In the genomic region with DNA sequence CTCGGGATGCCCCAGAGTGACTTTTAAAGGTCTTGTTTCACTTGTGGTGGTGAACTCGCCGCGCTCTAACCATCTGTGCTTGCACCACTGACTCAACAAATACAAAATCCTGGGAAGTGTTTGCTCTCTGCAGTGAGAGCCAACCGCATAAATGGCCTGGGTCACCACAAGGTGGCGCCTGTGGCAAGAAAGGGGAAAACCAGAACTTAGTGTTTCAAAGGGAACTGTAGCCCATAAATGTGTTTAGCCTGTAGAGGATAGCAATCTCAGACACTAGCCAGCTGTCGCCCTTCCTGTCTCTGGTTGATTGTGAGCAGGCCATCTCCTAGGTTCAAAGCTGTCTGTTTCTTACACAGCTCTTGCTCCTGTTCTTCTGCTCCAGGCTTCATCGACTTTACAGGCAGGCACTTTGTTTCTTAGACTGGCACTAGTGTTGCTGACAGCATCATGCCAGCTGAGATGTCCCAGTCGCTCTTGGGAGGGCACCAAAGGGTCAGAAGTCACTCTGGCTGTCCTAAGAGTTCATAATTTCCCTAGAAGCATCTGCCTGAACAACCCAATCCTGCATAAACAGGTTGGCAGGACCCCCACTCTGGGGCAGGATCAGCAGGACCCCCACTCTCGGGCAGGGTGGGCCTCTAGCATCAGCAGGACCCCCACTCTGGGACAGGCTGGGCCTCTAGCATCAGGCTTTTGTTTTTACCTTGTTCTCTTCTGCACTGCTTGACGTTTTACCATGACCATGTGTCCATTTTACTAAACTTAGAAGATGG, we compare ENCODE assay signal across 9 mouse cellular contexts. TPM values are rescaled to one million over a fixed set of nuclear protein-coding genes. Genes with fewer than 3 reads are reported as not detected.
DNase-seq lines count a peak whose midpoint lies in the region; ATAC-seq and TF ChIP-seq lines count a peak whose summit lies in the region.
"Had no signal": no experiment of that assay in that cellular context is flagged by ENCODE, and none has a peak within 500 bp of the region (broad histone marks: within the 10 kb centered on the region; RNA-seq: fewer than 3 reads in every experiment).

No protein-coding gene starts in this region.

- H3K9me3 ChIP-seq in MEL (replicated peaks; ENCODE audit: insufficient read depth, low read length), result no peaks in the 10 kb centered on the region
- no peaks in the 10 kb centered on the region for H3K9me3 ChIP-seq in hindbrain, embryonic 13.5 days
- H3K9me3 ChIP-seq: heart, embryonic 15.5 days had no signal

- TF ChIP-seq POLR2A in MEL (IDR thresholded peaks at IDR 0.05; ENCODE audit: control insufficient read depth in 1 of 2, insufficient read depth in 1 of 2, low read depth in 1 of 2, low read length in 2 of 2, poor library complexity in 1 of 2), result no peak

- peak; percentile 91 to 98 (median 95) for TF ChIP-seq CTCF in MEL (IDR thresholded peaks at IDR 0.05 in 2 of 3, conservative IDR thresholded peaks at IDR 0.05 in 1 of 3; ENCODE audit: control insufficient read depth in 1 of 3, insufficient read depth in 1 of 3, low read depth in 2 of 3, low read length in 3 of 3, poor library complexity in 1 of 3, severe bottlenecking in 1 of 3)

- peak; percentile 62; the same call in 1 of the 2 replicates for ATAC-seq in hindbrain, embryonic 13.5 days (ENCODE audit: low FRiP score)

- 53% methylated on average over 11 of the region's 11 CpGs for WGBS in hindbrain, embryonic 13.5 days

- peak; percentile 85 for DNase-seq in MEL (ENCODE audit: low read depth, low spot score)
- DNase-seq in cerebellum, adult 9-10 months, result peak; percentile 69
- peak; percentile 56 to 79 for DNase-seq in frontal cortex, postnatal 14 days (ENCODE audit: low spot score in 2 of 2)
- peak; percentile 86 to 88 for DNase-seq in layer of hippocampus, postnatal 10 days (ENCODE audit: low spot score in 2 of 2)
- peak; percentile 89 for DNase-seq in lung, postnatal 14 days
- peak; percentile 83 for DNase-seq in retina, embryonic 14.5 days (ENCODE audit: low spot score)
- DNase-seq in thymus, postnatal 25 days, result peak; percentile 77

- TF ChIP-seq EP300 in MEL (IDR thresholded peaks at IDR 0.05; ENCODE audit: low read depth in 1 of 2, low read length in 2 of 2), result no peak

- no peaks in the 10 kb centered on the region for H3K27me3 ChIP-seq in MEL (ENCODE audit: control insufficient read depth in 1 of 2, insufficient read depth in 2 of 2, low read length in 2 of 2)
- H3K27me3 ChIP-seq in hindbrain, embryonic 13.5 days, result no peaks in the 10 kb centered on the region
- H3K27me3 ChIP-seq: heart, embryonic 15.5 days had no signal

- peak; percentile 85 for TF ChIP-seq RAD21 in MEL (IDR thresholded peaks at IDR 0.05; ENCODE audit: low read depth, low read length)

- no peaks in the 10 kb centered on the region for H3K4me1 ChIP-seq in MEL (ENCODE audit: control insufficient read depth in 1 of 2, insufficient read depth in 2 of 2, low read length in 2 of 2)
- 0 out of 2 replicates have a peak, but pooled peaks cover 3% of the 10 kb centered on the region for H3K4me1 ChIP-seq in hindbrain, embryonic 13.5 days (replicated peaks)

- no peak overlapping the region for H3K9ac ChIP-seq in MEL (ENCODE audit: control insufficient read depth, low read depth, low read length, poor library complexity, severe bottlenecking)
- no peak overlapping the region for H3K9ac ChIP-seq in hindbrain, embryonic 13.5 days
- H3K9ac ChIP-seq: heart, embryonic 15.5 days had no signal

- no peaks in the 10 kb centered on the region for H3K79me2 ChIP-seq in MEL (ENCODE audit: control insufficient read depth, insufficient read depth, low read length, poor library complexity)

- H3K4me2 ChIP-seq in hindbrain, embryonic 13.5 days, result no peak overlapping the region
- H3K4me2 ChIP-seq: heart, embryonic 15.5 days had no signal

- no peak overlapping the region for H3K4me3 ChIP-seq in MEL (ENCODE audit: control insufficient read depth in 1 of 2, insufficient read depth in 1 of 2, low read depth in 2 of 2, low read length in 2 of 2)
- H3K4me3 ChIP-seq in hindbrain, embryonic 13.5 days, result no peak overlapping the region
- H3K4me3 ChIP-seq: heart, embryonic 15.5 days had no signal

- H3K27ac ChIP-seq in MEL (ENCODE audit: control insufficient read depth, low read depth, low read length), result no peak overlapping the region
- no peak overlapping the region for H3K27ac ChIP-seq in hindbrain, embryonic 13.5 days
- H3K27ac ChIP-seq: heart, embryonic 15.5 days had no signal

- H3K36me3 ChIP-seq in MEL (ENCODE audit: control insufficient read depth in 1 of 2, insufficient read depth in 2 of 2, low read length in 2 of 2), result peaks cover 0 to 4% of the 10 kb centered on the region in 2 experiments; a peak in 2 of 4 replicates
- H3K36me3 ChIP-seq in hindbrain, embryonic 13.5 days, result peaks cover 72% of the 10 kb centered on the region

TF ChIP-seq in MEL, 35 proteins besides CTCF, POLR2A, EP300 and RAD21:
- TF ChIP-seq TAL1 (IDR thresholded peaks at IDR 0.05; ENCODE audit: low read length), result no peak
- TF ChIP-seq SIN3A (IDR thresholded peaks at IDR 0.05; ENCODE audit: low read length), result peak; percentile 40; the same call in 1 of the 2 replicates
- TF ChIP-seq MEF2A (IDR thresholded peaks at IDR 0.05; ENCODE audit: extremely low read depth, insufficient replicate concordance, low read depth, low read length, poor library complexity, severe bottlenecking), result no peak
- TF ChIP-seq MAX (IDR thresholded peaks at IDR 0.05; ENCODE audit: low read length), result no peak
- TF ChIP-seq ETS1 (IDR thresholded peaks at IDR 0.05; ENCODE audit: low read depth, low read length), result no peak
- TF ChIP-seq POLR2AphosphoS5 (IDR thresholded peaks at IDR 0.05; ENCODE audit: borderline replicate concordance, low read depth, low read length), result no peak
- TF ChIP-seq ZC3H11A (IDR thresholded peaks at IDR 0.05; ENCODE audit: low read depth, low read length), result peak; percentile 83
- TF ChIP-seq CHD2 (IDR thresholded peaks at IDR 0.05; ENCODE audit: low read length), result no peak
- TF ChIP-seq CHD1 (IDR thresholded peaks at IDR 0.05; ENCODE audit: low read depth, low read length), result no peak
- TF ChIP-seq ZMIZ1 (IDR thresholded peaks at IDR 0.05; ENCODE audit: low read depth, low read length), result no peak
- TF ChIP-seq ELF1 (IDR thresholded peaks at IDR 0.05; ENCODE audit: low read depth, low read length), result no peak
- no peak for TF ChIP-seq POLR2AphosphoS2 (IDR thresholded peaks at IDR 0.05; ENCODE audit: low read length)
- peak; percentile 99 for TF ChIP-seq SMC3 (IDR thresholded peaks at IDR 0.05; ENCODE audit: low read depth, low read length)
- TF ChIP-seq ZKSCAN1 (IDR thresholded peaks at IDR 0.05; ENCODE audit: low read depth, low read length), result no peak
- no peak for TF ChIP-seq ZNF384 (IDR thresholded peaks at IDR 0.05; ENCODE audit: low read depth, low read length)
- TF ChIP-seq MXI1 (IDR thresholded peaks at IDR 0.05; ENCODE audit: low read depth, low read length), result no peak
- TF ChIP-seq GATA1 (IDR thresholded peaks at IDR 0.05; ENCODE audit: low read depth, low read length), result no peak
- TF ChIP-seq UBTF (IDR thresholded peaks at IDR 0.05; ENCODE audit: borderline replicate concordance, insufficient read depth, low read depth, low read length), result no peak
- TF ChIP-seq RCOR1 (IDR thresholded peaks at IDR 0.05; ENCODE audit: low read depth, low read length), result no peak
- no peak for TF ChIP-seq TCF12 (IDR thresholded peaks at IDR 0.05; ENCODE audit: low read depth, low read length)
- no peak for TF ChIP-seq USF2 (IDR thresholded peaks at IDR 0.05; ENCODE audit: borderline replicate concordance in 1 of 2, insufficient read depth in 1 of 2, low read depth in 1 of 2, low read length in 2 of 2)
- no peak for TF ChIP-seq MAZ (IDR thresholded peaks at IDR 0.05; ENCODE audit: low read depth, low read length)
- TF ChIP-seq BHLHE40 (IDR thresholded peaks at IDR 0.05; ENCODE audit: borderline replicate concordance, low read depth, low read length), result no peak

RNA-seq across cellular contexts. Expression of a gene that starts 13.2 kb away (rescaled TPM):
- 57.5 and 60.4 TPM in 2 replicates for total RNA-seq in MEL (2012; rRNA removed)
- polyA plus RNA-seq in MEL (2012; ENCODE audit: insufficient read depth in 1 of 2, insufficient read length in 2 of 2, low read depth in 1 of 2, low replicate concordance in 2 of 2, missing spikeins in 1 of 2), result 100 to 1,000 TPM in 1 of 2 experiments, 10 to 100 TPM in 1; 52.2 to 152 TPM
- 63.1 and 68.4 TPM in 2 replicates for polyA plus RNA-seq in hindbrain, embryonic 13.5 days (2015; fragmentation: Nextera tagmentation; extraction: Ambion mirVana)
- total RNA-seq in layer of hippocampus, postnatal 10 days (2021), result 10 to 100 TPM; 25.9 to 32.5 TPM

RNA-seq across cellular contexts. Expression of a gene that starts 13.4 kb away (rescaled TPM):
- 0.13 and 0.23 TPM in 2 replicates for total RNA-seq in MEL (2012; rRNA removed)
- under 1 TPM in 1 of 2 experiments, not detected in 1; 0.13 TPM for polyA plus RNA-seq in MEL (2012; ENCODE audit: insufficient read depth in 1 of 2, insufficient read length in 2 of 2, low read depth in 1 of 2, low replicate concordance in 2 of 2, missing spikeins in 1 of 2)
- 0.31 and 0.58 TPM in 2 replicates for polyA plus RNA-seq in hindbrain, embryonic 13.5 days (2015; fragmentation: Nextera tagmentation; extraction: Ambion mirVana)
- total RNA-seq in layer of hippocampus, postnatal 10 days (2021), result under 1 TPM; 0.36 to 0.78 TPM

RNA-seq across cellular contexts. Expression of a gene that starts 42.4 kb away (rescaled TPM):
- total RNA-seq in MEL (2012; rRNA removed), result 1.5 and 1.9 TPM in 2 replicates
- polyA plus RNA-seq in MEL (2012; ENCODE audit: insufficient read depth in 1 of 2, insufficient read length in 2 of 2, low read depth in 1 of 2, low replicate concordance in 2 of 2, missing spikeins in 1 of 2), result 1 to 10 TPM in 1 of 2 experiments, not detected in 1; 3.0 TPM
- polyA plus RNA-seq in hindbrain, embryonic 13.5 days (2015; fragmentation: Nextera tagmentation; extraction: Ambion mirVana), result 2.1 TPM in 2 replicates
- 1 to 10 TPM; 6.6 to 7.1 TPM for total RNA-seq in layer of hippocampus, postnatal 10 days (2021)
